Mouse (Mus musculus) hindbrain, embryonic 12.5 days (tissue): Measurements from ENCODE around the gene Rbbp5. TPM values are rescaled to one million over a fixed set of nuclear protein-coding genes. Genes with fewer than 3 reads are reported as not detected.

Source experiments
- ATAC-seq: fragments of 200-750 bp; cut with Nextera tagmentation; 2 replicates; pipeline ENCODE4 v1.8.0; 2017; ENCODE audit warnings: moderate TSS enrichment; ENCODE audit not compliant: low FRiP score
- H3K27ac ChIP-seq: fragments of 300-500 bp; sonication (generic); 2 replicates; pipeline ENCODE4 v1.5.1; 2016; ENCODE audit warnings: mild to moderate bottlenecking
- H3K27me3 ChIP-seq: fragments of 300-500 bp; sonication (generic); 2 replicates; pipeline ENCODE4 v1.6.1; 2016; ENCODE audit warnings: mild to moderate bottlenecking
- H3K36me3 ChIP-seq: fragments of 300-500 bp; sonication (generic); 2 replicates; pipeline ENCODE4 v1.6.1; 2016; ENCODE audit warnings: mild to moderate bottlenecking
- H3K4me1 ChIP-seq: fragments of 300-500 bp; sonication (generic); 2 replicates; pipeline ENCODE4 v1.6.1; 2016
- H3K4me2 ChIP-seq: fragments of 300-500 bp; sonication (generic); replicated peaks from 2 replicates; pipeline ENCODE4 v1.6.1; 2016; ENCODE audit warnings: mild to moderate bottlenecking
- H3K4me3 ChIP-seq: fragments of 300-500 bp; sonication (generic); 2 replicates; pipeline ENCODE4 v1.5.1; 2016; ENCODE audit warnings: mild to moderate bottlenecking
- H3K9ac ChIP-seq: fragments of 300-500 bp; sonication (generic); 2 replicates; pipeline ENCODE4 v1.6.1; 2016; ENCODE audit warnings: mild to moderate bottlenecking, moderate library complexity
- H3K9me3 ChIP-seq: fragments of 300-500 bp; sonication (generic); replicated peaks from 2 replicates; pipeline ENCODE4 v1.6.1; 2016; ENCODE audit warnings: mild to moderate bottlenecking
- WGBS: fragments of 180-500 bp; shearing (Covaris S2); methylation state at CpG from one replicate; pipeline ENCODE4 v1.1.7; 2016; 5-methylcytosine and 5-hydroxymethylcytosine counted together
- polyA plus RNA-seq: library from polyadenylated mRNA; unstranded; fragments of >200 nt; fragmentation: Nextera tagmentation; extraction: Ambion mirVana; gene quantifications from 2 replicates; pipeline ENCODE4 v1.2.1, GENCODE M21; 2016

Rbbp5 gene
- polyA plus RNA-seq, 1 experiment from 2014 or later: 53.7 TPM

DNA sequence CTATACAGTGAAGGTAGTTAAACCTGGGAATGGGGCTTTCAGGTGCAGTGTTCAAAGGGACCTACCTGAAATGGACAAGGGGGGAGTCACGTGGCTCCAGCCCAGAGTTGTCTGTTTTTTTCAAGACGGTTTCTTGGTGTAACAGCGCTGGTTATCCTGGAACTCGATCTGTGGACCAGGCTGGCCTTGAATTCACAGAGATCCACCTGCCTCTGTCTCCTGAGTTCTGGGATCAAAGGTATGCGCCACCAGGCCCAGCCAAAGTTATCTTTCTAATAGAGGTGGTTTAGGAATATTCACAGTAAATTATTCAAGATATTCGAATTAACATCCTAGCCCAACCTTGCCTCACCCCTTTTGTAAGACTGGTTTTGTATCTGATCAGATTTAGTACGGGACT is 29.5 kb downstream of the Rbbp5 start:
- 96% methylated on average over 7 of the region's 7 CpGs for WGBS
- no peaks in the 10 kb centered on the region for H3K27me3 ChIP-seq
- no peaks in the 10 kb centered on the region for H3K9me3 ChIP-seq
- H3K4me2 ChIP-seq: no peak overlapping the region
- H3K36me3 ChIP-seq: peaks cover 54% of the 10 kb centered on the region
- H3K4me1 ChIP-seq: peaks cover 11% of the 10 kb centered on the region
- no peak overlapping the region for H3K4me3 ChIP-seq
- H3K9ac ChIP-seq: no peak overlapping the region
- no peak overlapping the region for H3K27ac ChIP-seq
- ATAC-seq: no peak

- no peak overlapping the region for H3K4me2 ChIP-seq
- peaks cover 18% of the 10 kb centered on the region for H3K4me1 ChIP-seq
- H3K27ac ChIP-seq: peak overlapping the region; percentile 30; the same call in 1 of the 2 replicates
- no peaks in the 10 kb centered on the region for H3K27me3 ChIP-seq
- peaks cover 35% of the 10 kb centered on the region for H3K36me3 ChIP-seq
- no peak overlapping the region for H3K4me3 ChIP-seq
- H3K9ac ChIP-seq: no peak overlapping the region
- no peak for ATAC-seq
- H3K9me3 ChIP-seq: no peaks in the 10 kb centered on the region
- WGBS: 93% methylated on average over 5 of the region's 5 CpGs
Observed at GRCm38 (mm10) chr1:132509771-132510170, 32.6 kb downstream of the Rbbp5 start.

- H3K27ac ChIP-seq: peak overlapping the region; percentile 9; the same call in 1 of the 2 replicates
- H3K27me3 ChIP-seq: no peaks in the 10 kb centered on the region
- H3K9me3 ChIP-seq: no peaks in the 10 kb centered on the region
- WGBS: 51% methylated on average over 8 of the region's 8 CpGs
- peaks cover 18% of the 10 kb centered on the region for H3K4me1 ChIP-seq
- peak; percentile 46 for ATAC-seq
- H3K4me3 ChIP-seq: no peak overlapping the region
- no peak overlapping the region for H3K4me2 ChIP-seq
- H3K9ac ChIP-seq: no peak overlapping the region
- H3K36me3 ChIP-seq: peaks cover 33% of the 10 kb centered on the region
Observed at GRCm38 (mm10) chr1:132511521-132511920, 34.4 kb downstream of the Rbbp5 start.

DNA sequence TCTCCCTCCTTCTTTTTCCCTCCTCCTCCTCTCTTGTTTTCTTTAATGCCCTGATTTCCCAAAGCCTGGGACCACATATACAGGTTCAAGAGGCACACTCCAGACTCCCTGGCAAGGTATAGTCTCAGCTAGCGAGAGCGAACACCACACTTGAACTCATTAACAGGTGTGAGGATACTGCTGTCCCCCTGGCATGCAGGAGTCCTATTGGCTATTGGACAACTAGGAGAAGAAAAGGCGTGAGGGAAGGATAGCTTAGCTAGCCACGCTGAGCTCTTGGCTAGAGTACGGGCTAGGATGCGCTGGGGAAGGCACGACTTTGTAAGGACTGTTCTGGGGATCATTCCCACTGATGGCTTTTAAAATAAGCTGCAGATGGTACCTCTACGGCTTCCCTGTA is 34.9 kb downstream of the Rbbp5 start:
- Histone ChIP-seq H3K9ac (no peak overlapping the region), H3K36me3 (peaks cover 28% of the 10 kb centered on the region), H3K4me3 (no peak overlapping the region), H3K4me1 (peaks cover 18% of the 10 kb centered on the region), H3K9me3 (no peaks in the 10 kb centered on the region), H3K27me3 (no peaks in the 10 kb centered on the region), H3K27ac (0 out of 2 replicates have a peak overlapping the region, but pooled peaks have one; percentile 9), H3K4me2 (no peak overlapping the region)
- ATAC-seq: no peak
- 80% methylated on average over 8 of the region's 8 CpGs for WGBS

DNA sequence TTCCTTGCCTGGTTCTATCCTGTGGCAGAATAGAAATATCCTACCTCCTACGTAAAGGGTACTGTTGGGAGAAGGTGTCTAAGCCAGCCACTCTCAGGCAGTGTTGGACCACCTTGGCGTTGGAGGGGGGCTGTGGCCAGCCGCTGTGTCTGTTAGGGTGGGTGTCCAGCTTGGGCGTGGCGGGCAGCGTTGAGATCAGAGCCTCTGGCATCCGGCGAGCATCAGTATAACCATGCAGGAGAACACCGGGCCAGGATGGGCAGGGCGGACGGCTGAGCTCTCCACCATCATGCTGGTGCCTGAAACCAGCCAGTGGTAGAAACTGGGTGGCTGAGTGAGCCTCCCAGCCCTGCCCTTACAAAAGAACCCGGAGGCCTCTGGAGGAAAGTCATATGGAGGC is 38.2 kb downstream of the Rbbp5 start:
- Histone ChIP-seq H3K27me3 (no peaks in the 10 kb centered on the region), H3K36me3 (peaks cover 32% of the 10 kb centered on the region), H3K4me1 (peaks cover 13% of the 10 kb centered on the region), H3K27ac (no peak overlapping the region), H3K4me2 (no peak overlapping the region), H3K4me3 (no peak overlapping the region), H3K9ac (no peak overlapping the region), H3K9me3 (no peaks in the 10 kb centered on the region)
- ATAC-seq: no peak
- 91% methylated on average over 12 of the region's 12 CpGs for WGBS

GRCm38 (mm10) chr1:132516776-132517175 is 39.6 kb downstream of the Rbbp5 start:
- Histone ChIP-seq H3K9ac (no peak overlapping the region), H3K4me1 (0 out of 2 replicates have a peak, but pooled peaks cover 6% of the 10 kb centered on the region), H3K4me2 (no peak overlapping the region), H3K4me3 (no peak overlapping the region), H3K27ac (no peak overlapping the region), H3K36me3 (peaks cover 37% of the 10 kb centered on the region), H3K27me3 (0 out of 2 replicates have a peak, but pooled peaks cover 2% of the 10 kb centered on the region), H3K9me3 (no peaks in the 10 kb centered on the region)
- 93% methylated on average over 11 of the region's 11 CpGs for WGBS
- ATAC-seq: no peak

GRCm38 (mm10) chr1:132518621-132519020 is 41.5 kb downstream of the Rbbp5 start:
- no peak for ATAC-seq
- H3K27ac ChIP-seq: no peak overlapping the region
- 86% methylated on average over 18 of the region's 18 CpGs for WGBS
- no peak overlapping the region for H3K9ac ChIP-seq
- H3K4me2 ChIP-seq: no peak overlapping the region
- peaks cover 49% of the 10 kb centered on the region for H3K36me3 ChIP-seq
- H3K27me3 ChIP-seq: 0 out of 2 replicates have a peak, but pooled peaks cover 2% of the 10 kb centered on the region
- H3K4me1 ChIP-seq: peaks cover 9% of the 10 kb centered on the region; the same call in 1 of the 2 replicates
- no peaks in the 10 kb centered on the region for H3K9me3 ChIP-seq
- H3K4me3 ChIP-seq: no peak overlapping the region

DNA sequence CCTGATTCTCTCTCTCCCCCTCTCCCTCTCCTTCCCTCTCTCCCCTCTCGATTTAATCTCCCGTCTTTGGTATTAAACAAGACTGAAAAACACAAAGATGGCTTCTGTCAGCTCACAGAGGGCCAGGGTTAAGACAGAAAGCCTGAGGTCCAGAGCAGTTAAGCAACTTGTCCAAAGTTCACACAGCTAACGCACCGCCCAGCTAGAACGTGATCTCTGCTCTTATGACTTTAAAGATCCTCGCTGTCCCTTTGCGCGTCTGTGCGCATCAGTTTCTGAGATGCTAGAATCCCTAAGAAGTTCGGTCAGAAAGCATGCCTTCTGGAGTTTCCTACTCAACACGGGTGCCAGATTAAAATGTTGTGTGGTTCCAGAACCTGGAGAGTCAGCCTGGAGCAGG is 42.6 kb downstream of the Rbbp5 start:
- no peak for ATAC-seq
- WGBS: 93% methylated on average over 11 of the region's 11 CpGs
- Histone ChIP-seq H3K4me3 (no peak overlapping the region), H3K9me3 (no peaks in the 10 kb centered on the region), H3K27me3 (0 out of 2 replicates have a peak, but pooled peaks cover 2% of the 10 kb centered on the region), H3K4me2 (no peak overlapping the region), H3K4me1 (peaks cover 7% of the 10 kb centered on the region; the same call in 1 of the 2 replicates), H3K27ac (no peak overlapping the region), H3K36me3 (peaks cover 44% of the 10 kb centered on the region), H3K9ac (no peak overlapping the region)

GRCm38 (mm10) chr1:132520764-132521163 is 43.6 kb downstream of the Rbbp5 start:
- Histone ChIP-seq H3K4me2 (no peak overlapping the region), H3K4me3 (no peak overlapping the region), H3K4me1 (peaks cover 9% of the 10 kb centered on the region), H3K27me3 (0 out of 2 replicates have a peak, but pooled peaks cover 2% of the 10 kb centered on the region), H3K36me3 (peaks cover 36% of the 10 kb centered on the region), H3K9me3 (no peaks in the 10 kb centered on the region), H3K9ac (no peak overlapping the region), H3K27ac (no peak overlapping the region)
- WGBS: 33% methylated on average over 1 of the region's 6 CpGs
- no peak for ATAC-seq

GRCm38 (mm10) chr1:132523048-132523447 is 45.9 kb downstream of the Rbbp5 start:
- H3K4me3 ChIP-seq: no peak overlapping the region
- H3K4me2 ChIP-seq: no peak overlapping the region
- peaks cover 40% of the 10 kb centered on the region for H3K36me3 ChIP-seq
- WGBS: 85% methylated on average over 8 of the region's 8 CpGs
- H3K9me3 ChIP-seq: no peaks in the 10 kb centered on the region
- H3K27ac ChIP-seq: no peak overlapping the region
- 0 out of 2 replicates have a peak, but pooled peaks have one; percentile 11 for ATAC-seq
- no peak overlapping the region for H3K9ac ChIP-seq
- H3K27me3 ChIP-seq: 0 out of 2 replicates have a peak, but pooled peaks cover 2% of the 10 kb centered on the region
- peaks cover 21% of the 10 kb centered on the region for H3K4me1 ChIP-seq

GRCm38 (mm10) chr1:132523920-132524319 is 46.8 kb downstream of the Rbbp5 start:
- no peak overlapping the region for H3K9ac ChIP-seq

DNA sequence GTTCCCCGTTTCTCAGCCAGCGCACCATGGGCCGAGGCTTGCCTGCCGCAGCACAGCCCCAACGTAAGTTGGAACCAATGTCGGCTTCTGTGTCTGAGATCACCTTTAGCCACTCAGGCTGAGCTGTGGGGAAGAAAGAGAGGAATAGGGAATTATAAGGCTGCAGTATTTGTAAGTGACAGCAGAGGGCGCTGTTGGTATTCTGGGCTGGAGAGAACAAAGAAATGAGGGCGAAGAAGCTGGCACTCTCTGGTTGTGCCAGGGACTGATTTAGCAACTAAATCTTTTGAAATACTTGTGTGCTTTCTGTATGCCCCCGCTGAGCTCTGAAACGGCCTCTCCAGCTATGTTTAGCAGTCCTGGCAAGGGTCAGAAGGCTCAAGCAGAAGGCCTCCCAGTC is 48.7 kb downstream of the Rbbp5 start:
- Histone ChIP-seq H3K9me3 (no peaks in the 10 kb centered on the region), H3K36me3 (peaks cover 33% of the 10 kb centered on the region; the same call in 1 of the 2 replicates), H3K9ac (peak overlapping the region; percentile 39), H3K27ac (peak overlapping the region; percentile 80), H3K4me2 (peak overlapping the region; percentile 19; the same call in 1 of the 2 replicates), H3K27me3 (0 out of 2 replicates have a peak, but pooled peaks cover 2% of the 10 kb centered on the region), H3K4me1 (peaks cover 31% of the 10 kb centered on the region), H3K4me3 (no peak overlapping the region)
- 5% methylated on average over 10 of the region's 10 CpGs for WGBS
- peak; percentile 33; the same call in 1 of the 2 replicates for ATAC-seq

More at GRCm38 (mm10) chr1:132523920-132524319, 46.8 kb downstream of the Rbbp5 start:
- WGBS: 31% methylated on average over 4 of the region's 4 CpGs
- no peak overlapping the region for H3K4me3 ChIP-seq
- peaks cover 38% of the 10 kb centered on the region for H3K36me3 ChIP-seq
- ATAC-seq: no peak
- no peak overlapping the region for H3K27ac ChIP-seq
- peaks cover 21% of the 10 kb centered on the region for H3K4me1 ChIP-seq
- no peaks in the 10 kb centered on the region for H3K9me3 ChIP-seq
- no peak overlapping the region for H3K4me2 ChIP-seq
- 0 out of 2 replicates have a peak, but pooled peaks cover 2% of the 10 kb centered on the region for H3K27me3 ChIP-seq

GRCm38 (mm10) chr1:132528071-132528470 is 50.9 kb downstream of the Rbbp5 start:
- Histone ChIP-seq H3K9me3 (no peaks in the 10 kb centered on the region), H3K27ac (no peak overlapping the region), H3K4me3 (no peak overlapping the region), H3K9ac (no peak overlapping the region), H3K36me3 (peaks cover 18% of the 10 kb centered on the region; the same call in 1 of the 2 replicates), H3K4me2 (no peak overlapping the region), H3K4me1 (peaks cover 49% of the 10 kb centered on the region), H3K27me3 (peaks cover 2% of the 10 kb centered on the region; the same call in 1 of the 2 replicates)
- ATAC-seq: no peak
- 98% methylated on average over 13 of the region's 13 CpGs for WGBS
